Mouse (Mus musculus) G1E (cell line): ENCODE measurements around the gene P2rx5.

ENCODE experiments used
- CTCF ChIP-seq: IDR thresholded peaks from 2 replicates; pipeline ENCODE4 v1.5.1; 2012; ENCODE audit warnings: low read depth, low read length, inconsistent platforms, mixed read lengths
- GATA1 ChIP-seq: IDR thresholded peaks from 2 replicates; pipeline ENCODE4 v1.6.1; 2012; ENCODE audit warnings: borderline replicate concordance, low read length, inconsistent platforms, mixed read lengths
- GATA2 ChIP-seq: IDR thresholded peaks from 2 replicates; pipeline ENCODE4 v1.6.1; 2012; ENCODE audit warnings: low read depth, low read length, inconsistent platforms, borderline replicate concordance
- POLR2AphosphoS5 ChIP-seq: IDR thresholded peaks from 2 replicates; pipeline ENCODE4 v1.6.1; 2012; ENCODE audit warnings: low read depth, low read length, inconsistent platforms; ENCODE audit not compliant: insufficient replicate concordance
- TAL1 ChIP-seq: conservative IDR thresholded peaks from 2 replicates; pipeline ENCODE4 v1.6.1; 2012; ENCODE audit warnings: low read depth, low read length, inconsistent platforms, mixed read lengths

DNA sequence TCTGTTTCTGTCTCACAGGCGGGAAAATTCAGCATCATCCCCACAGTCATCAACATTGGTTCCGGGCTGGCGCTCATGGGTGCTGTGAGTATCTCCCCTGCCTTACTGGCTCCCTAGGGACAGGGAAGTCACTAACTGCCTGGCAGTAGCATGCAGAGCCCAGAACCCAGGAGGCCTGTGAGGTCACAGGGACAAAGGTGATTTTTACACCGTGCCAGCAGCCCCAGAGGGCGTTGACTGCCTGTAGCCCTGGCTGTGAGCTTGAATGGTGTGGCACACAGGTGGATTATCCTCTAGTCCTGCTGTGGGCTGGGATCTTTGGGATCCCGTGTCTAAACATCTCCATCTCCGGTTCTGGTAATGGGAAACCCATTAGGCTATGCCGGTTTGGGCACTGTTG is 7.8 kb downstream of the P2rx5 start:
- TF ChIP-seq GATA1 (no peak), CTCF (no peak), POLR2AphosphoS5 (no peak), TAL1 (no peak), GATA2 (no peak)
